Mouse (Mus musculus): ENCODE results near the gene Zbtb26. TPM values are rescaled to one million over a fixed set of nuclear protein-coding genes. Genes with fewer than 3 reads are reported as not detected.

Gene Zbtb26
- total RNA-seq, 2 experiments from 2014 or later, result 5.9 to 6.2 TPM

Other genes starting within 250 kb of the Zbtb26 start
- gene Olfr366, start 231.6 kb downstream of the Zbtb26 start, total RNA-seq (2015), result not detected in 2 replicates
- gene Olfr366, start 231.6 kb downstream of the Zbtb26 start, total RNA-seq (2017), result not detected in 2 replicates
- gene Olfr368, start 116.6 kb downstream of the Zbtb26 start, total RNA-seq (2015), result not detected in 2 replicates
- not detected in 2 replicates for gene Olfr368, start 116.6 kb downstream of the Zbtb26 start, total RNA-seq (2017)
- gene Pdcl, start 83.8 kb downstream of the Zbtb26 start, total RNA-seq (2015), result 17.6 and 23.0 TPM in 2 replicates
- 75.0 and 84.4 TPM in 2 replicates for gene Pdcl, start 83.8 kb downstream of the Zbtb26 start, total RNA-seq (2017)
- 30.6 and 31.1 TPM in 2 replicates for gene Rc3h2, start 20.2 kb downstream of the Zbtb26 start, total RNA-seq (2015)
- gene Rc3h2, start 20.2 kb downstream of the Zbtb26 start, total RNA-seq (2017), result 37.3 and 42.5 TPM in 2 replicates
- 16.2 and 18.4 TPM in 2 replicates for gene Zbtb6, start within 50 bp of the Zbtb26 start, total RNA-seq (2015)
- gene Zbtb6, start within 50 bp of the Zbtb26 start, total RNA-seq (2017), result 23.1 and 24.8 TPM in 2 replicates
- gene Rabgap1, start 144 bp upstream of the Zbtb26 start, total RNA-seq (2015), result 21.6 and 28.3 TPM in 2 replicates
- gene Rabgap1, start 144 bp upstream of the Zbtb26 start, total RNA-seq (2017), result 29.9 and 37.6 TPM in 2 replicates
- gene Gpr21, start 73.2 kb upstream of the Zbtb26 start, total RNA-seq (2015), result 0.69 and 1.7 TPM in 2 replicates
- gene Gpr21, start 73.2 kb upstream of the Zbtb26 start, total RNA-seq (2017), result 0.84 and 1.4 TPM in 2 replicates